Mouse (Mus musculus) ovary, postnatal 10 days (tissue): ENCODE measurements around the gene Grb10.

ENCODE experiments used
- DNase-seq: peaks from one replicate; pipeline ENCODE4 v3.0.0; 2022; ENCODE audit warnings: low spot score

The Grb10 gene

GRCm38 (mm10) chr11:11968830-11969229 lies 69.7 kb downstream of the Grb10 start:
- DNase-seq = no peak

DNA sequence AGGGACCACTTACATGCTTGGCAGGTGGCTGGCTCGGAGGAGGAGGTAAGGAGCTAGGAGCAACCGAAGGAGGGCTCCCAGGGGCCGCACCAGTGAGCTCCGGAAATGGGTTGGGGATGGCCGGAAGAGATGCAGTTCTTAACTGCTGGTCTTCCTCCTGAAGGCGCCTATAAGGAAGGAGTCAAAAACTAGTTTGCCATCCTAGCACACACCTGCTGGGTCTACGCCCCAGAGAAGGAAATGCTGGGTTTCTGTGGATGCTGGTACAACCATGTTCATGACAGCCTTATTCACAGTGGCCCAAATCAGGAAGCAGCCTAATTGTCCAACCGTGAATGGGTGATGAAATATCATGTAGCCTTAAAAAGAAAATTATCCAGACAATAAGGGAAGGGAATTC lies 71.0 kb downstream of the Grb10 start:
- no peak for DNase-seq

GRCm38 (mm10) chr11:11966220-11966619 lies 72.3 kb downstream of the Grb10 start:
- DNase-seq = no peak

DNA sequence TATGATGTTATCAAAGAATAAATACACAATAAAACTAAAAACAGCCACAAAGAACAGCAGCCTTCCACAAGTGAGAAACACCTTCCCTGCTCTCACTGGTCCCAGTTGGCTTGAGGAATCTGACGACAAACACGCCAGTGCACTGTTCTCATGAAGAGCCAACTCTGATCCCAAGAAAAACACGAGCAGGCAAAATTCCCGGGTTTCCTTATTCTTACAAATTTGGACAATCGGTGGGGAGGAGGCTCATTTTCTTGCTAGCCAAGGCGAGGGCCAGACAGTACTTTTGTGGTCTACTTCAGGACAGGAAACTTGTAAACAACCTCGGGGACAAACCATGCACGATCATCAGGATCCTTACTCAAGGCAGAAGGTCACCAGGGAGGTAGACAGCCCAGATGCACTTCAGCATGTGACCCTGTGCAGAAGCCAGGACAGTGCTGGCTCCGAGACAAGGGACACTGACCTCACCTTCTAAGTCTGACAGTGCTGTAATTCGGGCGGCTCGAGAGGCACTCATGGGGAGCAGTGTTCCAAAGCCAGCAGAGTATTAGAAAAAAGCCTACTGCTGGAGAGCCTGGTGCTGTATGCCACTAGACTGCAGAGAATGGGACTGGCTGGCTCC lies 72.9 kb downstream of the Grb10 start:
- peak; percentile 29 for DNase-seq

DNA sequence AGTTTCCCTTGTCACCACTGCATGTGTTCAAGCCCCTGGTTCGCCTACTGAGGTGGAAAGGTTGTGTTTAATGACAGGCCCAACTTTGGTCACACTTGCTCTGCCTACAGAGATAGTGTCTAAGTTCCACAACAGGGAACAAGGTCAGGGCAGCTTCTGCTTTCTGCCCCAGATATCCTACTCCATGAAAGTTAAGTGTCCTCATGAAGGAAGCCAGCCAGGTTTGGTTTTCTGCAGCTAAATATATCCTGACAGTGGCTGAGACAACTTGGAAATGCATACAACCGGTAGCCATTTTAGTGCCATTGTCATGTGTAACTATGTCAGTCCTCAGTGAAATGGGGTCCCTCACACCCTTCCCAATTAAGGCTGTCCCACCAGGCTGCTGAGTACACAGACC lies 73.8 kb downstream of the Grb10 start:
- DNase-seq = no peak

DNA sequence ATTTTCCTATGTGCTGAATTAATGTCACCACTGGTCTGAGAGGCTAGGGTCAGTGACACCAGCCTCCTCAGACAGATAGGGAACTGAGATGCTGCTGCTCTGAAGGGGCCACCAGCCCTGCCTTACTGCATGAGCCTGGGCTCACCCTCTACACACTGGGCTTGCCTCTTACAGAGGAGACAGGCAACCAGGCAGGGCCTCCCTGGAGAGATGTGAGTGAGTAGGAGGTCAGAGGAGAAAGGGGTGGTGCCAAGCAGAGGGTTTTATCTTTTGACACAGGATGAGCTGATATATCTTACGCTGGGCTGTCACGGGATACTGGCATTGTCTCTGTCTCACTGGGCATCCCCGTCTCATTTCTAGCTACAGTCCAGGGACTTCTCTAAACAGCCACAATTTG lies 74.9 kb downstream of the Grb10 start:
- no peak for DNase-seq

GRCm38 (mm10) chr11:11963065-11963464 lies 75.4 kb downstream of the Grb10 start:
- DNase-seq = no peak

- DNase-seq = no peak
Measured at GRCm38 (mm10) chr11:11962629-11962954, 75.9 kb downstream of the Grb10 start.

- no peak for DNase-seq
Measured at GRCm38 (mm10) chr11:11961917-11962628, 76.4 kb downstream of the Grb10 start.

DNA sequence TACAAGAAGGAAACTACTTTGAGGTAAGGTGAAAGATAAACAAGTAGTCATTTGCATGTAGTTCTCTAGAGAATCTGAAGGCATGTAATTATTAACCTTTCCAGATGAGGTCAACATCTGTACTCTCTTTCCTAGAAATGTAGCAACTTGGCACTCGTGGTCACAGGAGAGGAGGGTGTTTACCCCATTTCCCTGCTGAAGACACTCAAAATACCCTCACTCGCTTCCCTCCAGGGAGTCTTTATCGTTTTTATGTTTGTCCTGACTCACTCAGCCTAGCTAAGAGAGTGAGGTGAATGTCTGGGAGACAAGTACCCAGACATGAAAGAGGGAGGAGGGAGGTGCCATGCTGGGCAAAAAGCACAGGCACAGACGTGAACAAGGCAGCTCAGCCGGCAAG lies 77.6 kb downstream of the Grb10 start:
- DNase-seq = no peak

GRCm38 (mm10) chr11:11960227-11960626 lies 78.3 kb downstream of the Grb10 start:
- DNase-seq = no peak

DNA sequence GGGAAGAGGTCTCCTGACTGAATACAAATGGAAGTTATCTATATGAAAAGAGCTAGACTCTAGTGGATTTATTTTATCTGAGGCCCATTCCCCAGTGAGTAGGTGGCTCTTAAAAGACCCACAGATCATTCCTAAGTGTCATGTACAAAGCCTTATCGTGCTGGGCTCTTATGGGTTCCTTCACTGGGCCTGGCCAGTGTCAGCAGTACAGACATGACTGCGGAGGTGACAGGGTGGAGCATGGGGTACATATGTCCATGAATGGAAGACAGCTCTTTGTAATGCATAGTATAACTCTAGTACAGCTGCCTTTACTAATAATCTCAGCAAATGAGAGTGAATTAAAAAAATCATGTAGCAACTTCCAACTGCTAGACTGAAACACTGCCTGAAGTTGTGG lies 80.0 kb downstream of the Grb10 start:
- DNase-seq = no peak

GRCm38 (mm10) chr11:11958061-11958361 lies 80.5 kb downstream of the Grb10 start:
- no peak for DNase-seq

DNA sequence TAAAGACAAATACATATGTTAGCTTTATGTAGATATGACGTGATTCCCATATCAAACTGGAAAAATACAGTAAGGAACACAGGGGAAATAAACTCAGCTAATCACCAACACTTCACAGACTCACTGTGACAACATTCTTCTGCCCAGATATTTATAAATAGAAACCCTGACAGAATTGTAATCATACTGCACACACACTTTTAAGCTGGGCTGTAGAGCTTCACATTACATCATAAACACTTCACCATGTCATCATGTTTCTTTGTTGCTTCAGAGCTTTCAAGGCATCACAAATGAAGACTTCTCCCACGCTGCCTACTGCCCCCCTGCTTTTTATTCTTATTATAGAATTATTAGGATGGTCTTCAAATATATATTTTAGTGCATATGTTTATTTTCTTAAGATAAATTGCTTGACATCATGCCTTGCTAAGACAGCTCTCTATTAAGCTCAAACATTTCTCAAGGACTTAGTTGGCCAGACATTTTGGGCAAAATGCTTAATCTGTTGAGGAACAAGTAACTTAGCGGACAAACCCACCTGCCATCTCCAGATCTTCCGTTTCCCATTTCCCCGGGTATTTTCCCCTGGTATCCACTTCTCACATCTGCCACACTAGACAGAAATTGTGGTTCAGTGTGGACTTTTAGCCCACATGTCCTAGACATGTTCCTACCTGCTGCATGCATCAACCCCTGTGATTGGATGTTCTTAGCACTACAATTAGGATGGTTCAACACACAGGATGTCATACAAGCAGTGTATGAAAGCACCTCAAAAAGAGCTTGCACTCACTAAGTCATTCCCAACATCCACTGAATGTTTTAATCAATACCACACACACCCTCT lies 81.0 kb downstream of the Grb10 start:
- no peak for DNase-seq

- DNase-seq = no peak
Measured at GRCm38 (mm10) chr11:11955783-11956182, 82.7 kb downstream of the Grb10 start.

GRCm38 (mm10) chr11:11954606-11955005 lies 83.9 kb downstream of the Grb10 start:
- DNase-seq = no peak

DNA sequence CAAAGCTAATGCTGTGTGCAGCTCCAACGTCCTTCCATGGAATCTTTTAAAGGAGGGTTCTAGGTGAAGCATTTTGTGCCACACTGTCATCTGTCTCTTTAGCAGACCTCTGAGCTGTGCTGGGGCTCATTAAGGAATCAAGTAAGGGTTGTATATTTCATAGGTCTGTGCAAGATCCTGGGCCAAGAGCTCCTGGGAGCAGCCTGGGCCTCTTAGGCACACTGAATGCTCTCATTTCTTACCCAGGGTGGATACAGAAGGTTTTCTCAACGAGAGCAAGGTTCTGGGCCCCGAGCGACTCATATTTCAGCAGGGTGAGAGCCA lies 84.4 kb downstream of the Grb10 start:
- no peak for DNase-seq

DNA sequence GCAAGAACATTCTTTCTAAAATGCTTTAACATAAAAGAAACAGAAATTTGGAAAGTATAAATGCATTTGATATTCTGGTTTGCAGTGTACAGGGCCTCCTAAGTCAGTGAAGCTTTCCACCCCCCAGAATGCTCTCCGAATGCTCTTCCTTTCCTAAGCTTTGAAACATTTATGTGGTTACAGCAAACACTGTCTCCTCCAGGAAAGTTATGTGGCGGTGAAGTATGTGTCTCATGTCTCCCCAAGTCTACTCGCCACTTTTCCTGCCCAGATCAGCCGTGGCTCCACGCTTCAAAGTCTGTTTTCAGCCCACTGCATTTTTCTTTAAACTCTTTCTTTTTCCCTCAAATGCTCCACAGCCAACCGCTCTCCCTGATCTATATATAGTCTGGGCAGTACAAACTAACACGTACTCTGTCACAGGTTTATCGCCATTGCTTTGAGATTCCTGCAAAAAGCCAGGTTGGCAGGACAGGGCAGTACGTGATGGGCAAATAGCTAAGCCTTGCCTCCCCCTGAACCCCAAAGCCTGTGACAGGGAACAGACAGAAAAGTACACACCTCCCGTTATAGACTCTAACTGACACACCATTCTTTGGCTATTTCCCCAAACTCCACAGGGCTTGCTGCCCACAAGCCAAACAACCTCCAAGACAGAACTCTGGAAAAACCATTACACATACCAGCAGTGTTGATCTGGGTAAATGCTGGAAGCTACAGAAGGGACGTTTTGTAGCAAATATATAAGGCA lies 84.9 kb downstream of the Grb10 start:
- no peak for DNase-seq

DNA sequence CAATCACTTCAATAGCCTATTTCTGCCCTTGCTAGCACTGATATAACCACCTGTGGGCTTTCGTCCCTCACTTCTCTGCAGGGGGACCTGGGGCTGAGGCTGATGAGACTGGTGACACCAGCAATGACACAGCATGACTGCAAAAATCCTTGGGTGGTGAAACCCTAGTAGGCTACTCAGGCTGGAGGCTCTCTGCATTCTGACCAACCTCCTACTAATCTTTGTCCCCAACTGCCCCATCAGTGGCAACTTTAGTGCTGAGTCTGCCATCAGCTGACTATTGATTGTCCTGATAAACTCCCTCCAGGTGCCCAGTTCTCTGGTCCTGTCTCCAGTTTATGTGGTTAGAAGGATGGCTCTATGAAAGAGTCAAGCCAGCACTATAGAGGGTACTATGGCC lies 85.9 kb downstream of the Grb10 start:
- DNase-seq = no peak

DNA sequence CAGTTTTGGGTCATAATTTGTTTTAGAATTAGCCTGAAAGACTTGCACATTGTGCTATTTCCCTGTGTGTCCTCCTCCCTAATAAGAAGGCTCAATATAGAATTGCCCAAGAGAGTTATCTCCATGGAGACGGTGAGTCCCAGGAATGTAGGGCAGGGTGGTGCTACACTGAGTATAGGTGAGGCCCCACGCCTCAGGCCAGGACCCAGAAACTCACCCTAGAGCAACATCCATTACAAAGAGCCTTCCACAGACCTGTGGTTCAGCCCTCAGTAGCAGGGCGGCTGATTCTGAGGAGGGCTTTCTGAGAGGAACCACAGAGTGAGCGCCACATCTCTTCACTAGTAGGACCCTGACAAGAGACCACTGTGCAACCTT lies 89.5 kb downstream of the Grb10 start:
- no peak for DNase-seq

DNA sequence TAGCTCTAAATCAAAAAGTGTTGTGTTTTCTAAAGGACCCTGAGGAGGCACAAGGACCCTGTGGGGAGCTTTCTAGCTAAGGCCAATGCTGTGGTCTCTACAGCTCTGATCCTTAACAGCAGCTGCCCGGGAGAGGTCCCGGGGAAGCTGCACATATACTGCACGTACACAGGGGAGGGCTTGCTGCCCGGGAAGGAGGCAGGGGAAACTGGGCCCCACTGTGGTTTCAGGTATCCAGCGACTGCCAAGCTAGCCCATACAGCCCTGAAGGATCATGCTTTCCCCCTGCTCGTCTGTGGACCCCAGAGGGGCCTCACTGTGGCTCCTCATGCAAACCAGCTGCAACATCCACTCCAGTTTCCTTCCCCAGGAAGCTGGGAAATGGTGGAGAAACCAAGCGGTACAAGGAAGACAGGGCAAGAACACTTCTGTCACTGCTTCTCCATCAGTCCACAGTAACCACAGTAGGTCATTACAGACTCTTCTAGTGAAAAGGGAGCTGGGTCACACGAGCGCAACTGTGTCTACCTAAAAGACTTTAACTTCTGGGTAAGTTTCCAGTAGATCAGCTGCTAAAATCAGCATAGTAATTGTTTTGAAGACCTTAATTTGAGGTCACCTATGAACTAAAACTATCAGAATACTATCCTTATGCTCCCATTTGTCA lies 90.0 kb downstream of the Grb10 start:
- no peak for DNase-seq

- no peak for DNase-seq
Measured at GRCm38 (mm10) chr11:11947857-11948256, 90.6 kb downstream of the Grb10 start.
